Mouse (Mus musculus): ENCODE measurements at regions not wholly inside any gene's neighbourhood (a gene's known extent, or its start where the extent isn't known, plus 50 kb on each side); places are given as distances from the start of the nearest gene placed in this dataset.

DNA sequence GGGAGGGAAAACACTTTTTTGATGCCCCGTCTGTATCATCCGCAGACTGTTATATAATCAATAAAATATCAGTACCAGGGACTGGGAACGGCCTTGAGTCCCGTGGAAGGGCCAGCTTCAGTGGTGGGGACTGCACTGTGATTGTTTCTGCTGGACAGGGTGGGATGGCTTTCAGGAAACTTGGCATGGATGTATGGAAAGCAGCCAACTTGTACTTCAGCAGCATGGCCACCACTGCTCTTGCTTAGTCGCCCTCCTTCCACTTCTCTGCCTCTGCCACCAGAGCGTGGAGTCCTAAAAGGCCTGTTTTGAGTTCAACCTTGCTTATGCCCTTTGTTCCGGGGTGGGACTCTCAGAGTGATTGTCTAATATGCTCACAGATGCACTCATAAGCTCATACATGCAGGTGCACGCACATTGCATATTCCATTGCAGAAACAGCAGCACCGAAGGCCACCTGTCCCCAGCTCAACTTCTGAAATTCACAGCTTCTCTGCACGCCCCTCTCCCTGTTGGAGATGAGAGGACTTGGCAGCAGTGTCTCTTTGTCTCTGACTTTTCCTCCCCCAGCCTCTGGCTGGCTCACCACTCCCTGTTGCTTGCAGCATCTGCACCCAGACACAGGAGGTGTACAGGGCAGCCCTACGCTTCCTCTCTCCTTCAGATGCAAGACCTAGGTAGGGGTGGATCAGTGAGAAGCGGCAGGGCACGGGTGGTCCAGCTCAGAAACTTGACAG is 91.0 kb upstream of the Grik3 start:
- H3K4me2 ChIP-seq (replicated peaks): no peak overlapping the region
- 82% methylated on average over 13 of the region's 13 CpGs for WGBS
- no peaks in the 10 kb centered on the region for H3K36me3 ChIP-seq
- no peak overlapping the region for H3K4me3 ChIP-seq
- H3K9me3 ChIP-seq: no peaks in the 10 kb centered on the region
- ATAC-seq (ENCODE audit: low FRiP score, low read depth): no peak
- no peak overlapping the region for H3K9ac ChIP-seq
- H3K27me3 ChIP-seq: peaks cover 33% of the 10 kb centered on the region
- H3K4me1 ChIP-seq: no peaks in the 10 kb centered on the region
- no peak overlapping the region for H3K27ac ChIP-seq

DNA sequence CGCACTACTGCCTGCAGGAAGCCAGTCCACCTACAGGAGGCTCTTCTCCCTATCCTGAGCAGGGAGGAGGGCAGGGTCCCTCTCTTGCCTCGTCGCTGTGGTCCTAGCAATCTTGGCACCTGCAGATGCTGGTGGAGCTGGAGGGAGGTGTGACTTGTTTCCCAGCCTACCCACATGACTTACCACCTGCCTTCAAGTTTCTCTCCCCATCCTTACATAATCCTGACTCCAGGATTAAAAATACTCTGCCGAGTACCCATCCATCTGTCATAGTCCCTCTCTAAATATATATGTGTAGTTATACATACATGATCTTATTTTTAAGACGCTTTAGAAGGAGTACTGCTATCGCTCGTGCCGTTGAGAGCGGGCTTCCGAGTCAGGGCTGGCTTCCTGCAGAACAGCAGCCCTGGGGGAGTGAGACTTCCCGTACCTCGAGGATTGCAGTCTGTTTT is 93.5 kb upstream of the Grik3 start:
- Histone ChIP-seq H3K4me3 (no peak overlapping the region), H3K27ac (no peak overlapping the region), H3K4me2 (replicated peaks) (no peak overlapping the region), H3K4me1 (no peaks in the 10 kb centered on the region), H3K9me3 (no peaks in the 10 kb centered on the region), H3K9ac (no peak overlapping the region), H3K27me3 (peaks cover 17% of the 10 kb centered on the region), H3K36me3 (no peaks in the 10 kb centered on the region)
- 65% methylated on average over 12 of the region's 12 CpGs for WGBS
- ATAC-seq (ENCODE audit: low FRiP score, low read depth): no peak

- WGBS: 65% methylated on average over 6 of the region's 6 CpGs
These were observed 99.2 kb upstream of the Grik3 start for GRCm38 (mm10) chr4:125391269-125391668.

DNA sequence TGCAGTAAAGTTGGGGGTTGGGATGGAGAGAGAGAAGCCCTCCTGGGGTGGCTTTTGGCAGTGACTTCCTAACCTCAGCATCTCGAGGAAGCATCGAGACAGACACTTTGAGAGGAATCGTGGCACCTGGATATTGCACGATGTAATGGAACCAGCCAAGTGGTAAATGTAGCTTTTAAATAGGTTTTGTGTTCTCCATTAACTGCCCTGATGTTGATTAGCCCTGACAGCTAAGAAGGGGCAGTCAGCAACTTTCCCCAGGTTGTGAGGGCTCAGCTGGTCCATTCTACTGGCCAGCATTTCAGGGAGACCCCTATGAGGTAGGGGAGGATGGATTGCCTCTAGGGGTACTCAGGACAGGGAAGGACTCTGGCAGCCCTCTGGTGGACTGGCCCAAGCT is 104.7 kb upstream of the Grik3 start:
- H3K4me3 ChIP-seq: no peak overlapping the region
- no peak overlapping the region for H3K27ac ChIP-seq
- H3K4me2 ChIP-seq (replicated peaks): no peak overlapping the region
- 0 out of 2 replicates have a peak, but pooled peaks cover 17% of the 10 kb centered on the region for H3K27me3 ChIP-seq
- no peaks in the 10 kb centered on the region for H3K36me3 ChIP-seq
- H3K9ac ChIP-seq: no peak overlapping the region
- no peak for ATAC-seq (ENCODE audit: low FRiP score, low read depth)
- 72% methylated on average over 4 of the region's 4 CpGs for WGBS
- H3K4me1 ChIP-seq: no peaks in the 10 kb centered on the region
- no peaks in the 10 kb centered on the region for H3K9me3 ChIP-seq

More at GRCm38 (mm10) chr4:125391269-125391668, 99.2 kb upstream of the Grik3 start:
- Histone ChIP-seq H3K27me3 (0 out of 2 replicates have a peak, but pooled peaks cover 13% of the 10 kb centered on the region), H3K27ac (no peak overlapping the region), H3K4me2 (replicated peaks) (no peak overlapping the region), H3K4me3 (no peak overlapping the region), H3K9me3 (no peaks in the 10 kb centered on the region), H3K4me1 (no peaks in the 10 kb centered on the region), H3K9ac (no peak overlapping the region), H3K36me3 (no peaks in the 10 kb centered on the region)
- no peak for ATAC-seq (ENCODE audit: low FRiP score, low read depth)

DNA sequence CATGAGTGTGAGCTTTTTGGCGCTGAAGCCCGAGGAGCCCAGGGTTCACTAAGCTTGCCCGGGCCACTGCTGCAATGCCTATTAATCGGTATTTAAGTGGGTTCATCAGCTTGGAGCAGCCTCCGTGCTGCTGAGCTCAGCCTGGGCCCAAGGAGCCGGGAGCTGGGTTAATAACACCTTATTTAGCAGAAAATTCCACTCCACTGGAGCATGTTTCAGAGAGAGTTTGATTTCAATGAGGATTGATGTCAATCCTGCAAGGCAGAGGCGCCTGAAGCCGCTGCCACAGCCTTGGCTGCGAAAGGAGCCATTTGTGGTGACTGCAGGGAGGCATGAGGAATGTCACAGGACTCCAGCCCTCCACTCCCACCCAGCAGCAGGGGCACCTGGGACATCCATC is 126.5 kb upstream of the Grik3 start:
- no peak overlapping the region for H3K4me2 ChIP-seq (replicated peaks)
- H3K9ac ChIP-seq: no peak overlapping the region
- no peak overlapping the region for H3K4me3 ChIP-seq
- no peak overlapping the region for H3K27ac ChIP-seq
- ATAC-seq (ENCODE audit: low FRiP score, low read depth): no peak
- H3K36me3 ChIP-seq: no peaks in the 10 kb centered on the region
- no peaks in the 10 kb centered on the region for H3K9me3 ChIP-seq
- H3K27me3 ChIP-seq: peaks cover 3% of the 10 kb centered on the region; the same call in 1 of the 2 replicates
- 74% methylated on average over 9 of the region's 9 CpGs for WGBS
- H3K4me1 ChIP-seq: no peaks in the 10 kb centered on the region

GRCm38 (mm10) chr4:125361611-125362520 is 128.6 kb upstream of the Grik3 start:
- whole genome bisulfite sequencing: 68% methylated on average over 18 of the region's 18 CpGs
- Histone ChIP-seq H3K27me3 (peaks cover 3% of the 10 kb centered on the region; the same call in 1 of the 2 replicates), H3K4me3 (no peak overlapping the region), H3K9me3 (no peaks in the 10 kb centered on the region), H3K9ac (no peak overlapping the region), H3K4me1 (no peaks in the 10 kb centered on the region), H3K36me3 (no peaks in the 10 kb centered on the region), H3K4me2 (replicated peaks) (no peak overlapping the region), H3K27ac (no peak overlapping the region)
- ATAC-seq (ENCODE audit: low FRiP score, low read depth): no peak

DNA sequence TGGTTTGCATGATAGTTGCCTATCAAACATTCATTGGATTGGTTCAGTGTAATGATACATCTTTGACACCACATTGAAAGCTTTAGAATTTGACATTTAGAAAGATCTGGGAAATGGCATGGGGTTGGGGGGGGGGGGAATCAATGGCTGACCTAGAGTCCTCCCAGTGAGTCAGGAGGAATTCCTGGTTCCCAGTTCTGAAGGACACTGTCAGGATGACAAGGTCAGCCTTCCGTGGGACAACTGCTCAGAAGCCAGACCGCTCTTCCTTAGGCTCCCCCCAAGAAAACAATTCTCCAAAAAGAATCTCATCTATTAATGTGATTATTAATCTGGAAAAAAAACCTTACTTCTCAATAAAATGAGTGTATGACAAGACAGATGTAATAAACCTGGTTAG is 132.1 kb upstream of the Grik3 start:
- H3K4me2 ChIP-seq (replicated peaks): no peak overlapping the region
- H3K9ac ChIP-seq: no peak overlapping the region
- no peak overlapping the region for H3K4me3 ChIP-seq
- no peak overlapping the region for H3K27ac ChIP-seq
- H3K9me3 ChIP-seq: no peaks in the 10 kb centered on the region
- ATAC-seq (ENCODE audit: low FRiP score, low read depth): no peak
- H3K4me1 ChIP-seq: no peaks in the 10 kb centered on the region
- WGBS: 94% methylated on average over 2 of the region's 2 CpGs
- peaks cover 5% of the 10 kb centered on the region; the same call in 1 of the 2 replicates for H3K27me3 ChIP-seq
- H3K36me3 ChIP-seq: no peaks in the 10 kb centered on the region

DNA sequence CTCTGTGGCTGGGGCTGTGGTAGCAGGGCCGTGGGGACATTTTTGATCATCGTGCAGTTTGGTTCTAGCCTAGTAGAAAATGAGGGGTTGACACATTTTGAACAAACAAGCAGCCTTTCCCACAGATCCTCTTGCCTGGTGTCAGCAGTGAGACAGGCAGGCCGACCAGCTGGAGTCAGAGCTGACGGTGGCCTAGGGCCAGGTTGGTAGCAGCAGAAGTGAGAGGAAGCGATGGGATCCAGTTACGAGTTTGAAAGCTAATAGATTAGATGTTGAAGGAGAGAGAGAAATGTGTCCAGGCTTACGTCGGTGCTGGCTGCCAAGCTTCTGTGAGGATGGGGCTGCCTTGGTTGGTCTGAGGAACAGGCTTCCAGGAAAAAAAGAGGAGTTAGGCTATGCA is 134.1 kb upstream of the Grik3 start:
- Histone ChIP-seq H3K27me3 (peaks cover 5% of the 10 kb centered on the region; the same call in 1 of the 2 replicates), H3K4me1 (no peaks in the 10 kb centered on the region), H3K4me3 (no peak overlapping the region), H3K4me2 (replicated peaks) (no peak overlapping the region), H3K9me3 (no peaks in the 10 kb centered on the region), H3K36me3 (no peaks in the 10 kb centered on the region), H3K9ac (no peak overlapping the region), H3K27ac (no peak overlapping the region)
- WGBS: 37% methylated on average over 8 of the region's 8 CpGs
- ATAC-seq (ENCODE audit: low FRiP score, low read depth): no peak

DNA sequence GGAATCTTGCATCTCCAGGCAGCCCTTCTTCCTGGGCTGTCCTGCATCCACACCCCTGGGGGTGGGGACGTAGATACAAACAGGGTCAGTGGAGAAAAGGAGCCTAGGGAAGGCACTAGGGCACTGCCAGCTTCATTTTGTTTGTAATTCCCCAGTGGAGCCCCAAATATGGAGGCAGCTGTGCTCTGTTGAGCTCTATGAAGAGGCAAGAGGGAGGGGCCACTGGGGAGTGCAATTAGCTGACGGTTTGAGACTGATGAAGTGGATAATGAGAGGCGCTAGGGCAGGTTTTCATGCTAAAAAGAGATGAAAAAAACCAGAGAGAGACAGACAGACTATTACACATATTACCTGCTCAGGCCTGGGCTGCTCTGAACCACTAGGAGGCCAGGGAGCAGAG is 135.8 kb upstream of the Grik3 start:
- no peaks in the 10 kb centered on the region for H3K36me3 ChIP-seq
- no peaks in the 10 kb centered on the region for H3K9me3 ChIP-seq
- no peak overlapping the region for H3K4me2 ChIP-seq (replicated peaks)
- H3K4me3 ChIP-seq: no peak overlapping the region
- WGBS: 51% methylated on average over 3 of the region's 3 CpGs
- no peak overlapping the region for H3K9ac ChIP-seq
- no peaks in the 10 kb centered on the region for H3K4me1 ChIP-seq
- H3K27ac ChIP-seq: no peak overlapping the region
- peaks cover 2% of the 10 kb centered on the region; the same call in 1 of the 2 replicates for H3K27me3 ChIP-seq
- ATAC-seq (ENCODE audit: low FRiP score, low read depth): no peak

GRCm38 (mm10) chr4:125350056-125350455 is 140.4 kb upstream of the Grik3 start:
- ATAC-seq (ENCODE audit: low FRiP score, low read depth): no peak

DNA sequence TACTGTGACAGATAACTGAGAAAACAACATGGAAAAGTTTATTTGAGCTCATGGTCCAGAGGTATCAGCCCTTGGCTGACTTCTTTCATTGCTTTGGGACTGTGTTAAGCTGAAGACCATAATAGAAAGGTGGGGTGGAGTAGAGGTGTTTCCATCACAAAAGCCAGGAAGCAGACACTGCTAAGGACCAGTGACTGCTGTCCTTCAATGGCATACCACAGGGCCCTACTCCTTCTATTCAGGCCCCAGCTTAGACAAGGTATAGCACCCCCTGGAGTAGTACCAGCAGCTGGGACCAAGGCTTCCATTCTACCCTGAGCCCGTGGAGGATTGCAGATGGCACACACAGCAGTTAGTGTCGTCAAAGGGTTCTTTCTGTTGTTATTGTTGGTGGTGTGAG is 151.4 kb upstream of the Grik3 start:
- Histone ChIP-seq H3K9ac (no peak overlapping the region), H3K36me3 (no peaks in the 10 kb centered on the region), H3K4me2 (replicated peaks) (no peak overlapping the region), H3K27me3 (no peaks in the 10 kb centered on the region; the same call in 1 of the 2 replicates), H3K4me3 (no peak overlapping the region), H3K4me1 (no peaks in the 10 kb centered on the region), H3K27ac (no peak overlapping the region), H3K9me3 (no peaks in the 10 kb centered on the region)
- no peak for ATAC-seq (ENCODE audit: low FRiP score, low read depth)
- 71% methylated on average over 2 of the region's 2 CpGs for WGBS

More at GRCm38 (mm10) chr4:125350056-125350455, 140.4 kb upstream of the Grik3 start:
- Histone ChIP-seq H3K4me2 (replicated peaks) (no peak overlapping the region), H3K9ac (no peak overlapping the region), H3K4me3 (no peak overlapping the region), H3K36me3 (no peaks in the 10 kb centered on the region), H3K4me1 (no peaks in the 10 kb centered on the region), H3K9me3 (no peaks in the 10 kb centered on the region), H3K27ac (no peak overlapping the region), H3K27me3 (peaks cover 2% of the 10 kb centered on the region; the same call in 1 of the 2 replicates)
- WGBS: 59% methylated on average over 1 of the region's 1 CpGs

GRCm38 (mm10) chr4:125328806-125329205 is 161.7 kb upstream of the Grik3 start:
- Histone ChIP-seq H3K36me3 (no peaks in the 10 kb centered on the region), H3K4me1 (no peaks in the 10 kb centered on the region), H3K4me2 (replicated peaks) (no peak overlapping the region), H3K9ac (no peak overlapping the region), H3K27ac (no peak overlapping the region), H3K27me3 (no peaks in the 10 kb centered on the region), H3K4me3 (no peak overlapping the region), H3K9me3 (no peaks in the 10 kb centered on the region)
- 29% methylated on average over 3 of the region's 3 CpGs for WGBS
- ATAC-seq (ENCODE audit: low FRiP score, low read depth): no peak

All from limb, embryonic 13.5 days (tissue).